Mouse (Mus musculus) intestine, postnatal 0 days (tissue): ENCODE measurements around the gene Gm11756. TPM values are rescaled to one million over a fixed set of nuclear protein-coding genes. Genes with fewer than 3 reads are reported as not detected.
"Not testable (repeated sequence)": the region's sequence is repeated elsewhere in the genome, so short reads cannot be mapped to it uniquely, and the experiment has no call there.

Experiments
- ATAC-seq: fragments of 200-750 bp; cut with Nextera tagmentation; 2 replicates; pipeline ENCODE4 v1.8.0; 2017; ENCODE audit warnings: mild to moderate bottlenecking, moderate TSS enrichment, moderate library complexity
- H3K27ac ChIP-seq: fragments of 300-500 bp; sonication (generic); 2 replicates; pipeline ENCODE4 v1.5.1; 2014; ENCODE audit warnings: mild to moderate bottlenecking, low read depth, low read length, moderate library complexity
- H3K27me3 ChIP-seq: fragments of 300-500 bp; sonication (generic); replicated peaks from 2 replicates; pipeline ENCODE4 v1.6.1; 2014; ENCODE audit warnings: low read length, mixed read lengths; ENCODE audit not compliant: control insufficient read depth, insufficient read depth
- H3K36me3 ChIP-seq: fragments of 300-500 bp; sonication (generic); 2 replicates; pipeline ENCODE4 v1.6.1; 2014; ENCODE audit warnings: mild to moderate bottlenecking, moderate library complexity; ENCODE audit not compliant: control insufficient read depth, insufficient read depth
- H3K4me1 ChIP-seq: fragments of 300-500 bp; sonication (generic); replicated peaks from 2 replicates; pipeline ENCODE4 v1.6.1; 2014; ENCODE audit warnings: antibody characterized with exemption, low read length, mixed read lengths; ENCODE audit not compliant: control insufficient read depth, insufficient read depth
- H3K4me2 ChIP-seq: fragments of 300-500 bp; sonication (generic); replicated peaks from 2 replicates; pipeline ENCODE4 v1.6.1; 2014; ENCODE audit warnings: low read depth, mild to moderate bottlenecking, moderate library complexity
- H3K4me3 ChIP-seq: fragments of 300-500 bp; sonication (generic); 2 replicates; pipeline ENCODE4 v1.5.1; 2014; ENCODE audit warnings: low read depth, low read length
- H3K9ac ChIP-seq: fragments of 300-500 bp; sonication (generic); 2 replicates; pipeline ENCODE4 v1.6.1; 2014; ENCODE audit warnings: mild to moderate bottlenecking, low read depth, low read length
- H3K9me3 ChIP-seq: fragments of 300-500 bp; sonication (generic); 2 replicates; pipeline ENCODE4 v1.6.1; 2016; ENCODE audit warnings: mixed run types; ENCODE audit not compliant: control insufficient read depth
- CTCF ChIP-seq: sonication (generic); IDR thresholded peaks from 2 replicates; pipeline ENCODE4 v1.5.1; 2016; ENCODE audit warnings: low read depth, mild to moderate bottlenecking, control low read depth, antibody characterized with exemption, moderate library complexity
- WGBS: fragments of 180-500 bp; shearing (Covaris S2); extraction: QIAGEN DNeasy Blood & Tissue Kit; methylation state at CpG from one replicate; pipeline ENCODE4 v1.1.7; 2014; 5-methylcytosine and 5-hydroxymethylcytosine counted together
- polyA plus RNA-seq: library from polyadenylated mRNA; unstranded; fragments of >200 nt; fragmentation: Nextera tagmentation; extraction: Ambion mirVana; gene quantifications from 2 replicates; pipeline ENCODE4 v1.2.1, GENCODE M21; 2015

Gene Gm11756
- not detected in 2 replicates for polyA plus RNA-seq

GRCm38 (mm10) chr4:73920660-73921059, at the start of gene Gm11756:
Gm11756 (minus strand) TSS chr4:73920760.
- H3K4me3 ChIP-seq, H3K27ac ChIP-seq, H3K36me3 ChIP-seq, H3K27me3 ChIP-seq, H3K4me2 ChIP-seq, H3K9ac ChIP-seq, H3K9me3 ChIP-seq, H3K4me1 ChIP-seq, ATAC-seq: not testable (repeated sequence)
- WGBS, result 87% methylated on average over 6 of the region's 6 CpGs

GRCm38 (mm10) chr4:73950375-73950896, 29.9 kb upstream of the Gm11756 start, which contains the start of gene 2310002L09Rik:
2310002L09Rik (minus strand) TSS chr4:73950846.
- Histone ChIP-seq H3K4me1 (no peaks in the 10 kb centered on the region), H3K9me3 (no peaks in the 10 kb centered on the region), H3K27ac (no peak within 1 kb of the TSS), H3K4me2 (no peak within 1 kb of the TSS), H3K36me3 (no peaks in the 10 kb centered on the region), H3K27me3 (no peaks in the 10 kb centered on the region), H3K9ac (no peak within 1 kb of the TSS), H3K4me3 (no peak within 1 kb of the TSS)
- 79% methylated on average over 8 of the region's 8 CpGs for WGBS
- no peak for TF ChIP-seq CTCF
- ATAC-seq, result no peak

GRCm38 (mm10) chr4:73905853-73906252, 14.7 kb downstream of the Gm11756 start, which contains the start of gene Gm13871:
Gm13871 (minus strand) TSS chr4:73905953.
- H3K4me1 ChIP-seq, H3K27ac ChIP-seq, H3K9ac ChIP-seq, ATAC-seq, H3K36me3 ChIP-seq, H3K27me3 ChIP-seq, H3K9me3 ChIP-seq, H3K4me2 ChIP-seq, H3K4me3 ChIP-seq: not testable (repeated sequence)
- no CpG with 5 or more reads among the region's 4 CpGs for WGBS

- H3K27me3 ChIP-seq, H3K36me3 ChIP-seq, H3K9me3 ChIP-seq, H3K4me1 ChIP-seq, H3K9ac ChIP-seq, ATAC-seq, H3K4me3 ChIP-seq, H3K4me2 ChIP-seq, H3K27ac ChIP-seq: not testable (repeated sequence)
- WGBS, result no CpG with 5 or more reads among the region's 4 CpGs
Observed at GRCm38 (mm10) chr4:73891012-73891411, 29.5 kb downstream of the Gm11756 start, which contains the start of gene Gm11757. Gm11757 (minus strand) TSS chr4:73891112.

GRCm38 (mm10) chr4:73876166-73876565, 44.4 kb downstream of the Gm11756 start, which contains the start of gene Gm11758:
Gm11758 (minus strand) TSS chr4:73876266.
- H3K4me1 ChIP-seq, H3K9ac ChIP-seq, H3K27ac ChIP-seq, H3K36me3 ChIP-seq, H3K9me3 ChIP-seq, ATAC-seq, H3K27me3 ChIP-seq, H3K4me2 ChIP-seq, H3K4me3 ChIP-seq: not testable (repeated sequence)
- no CpG with 5 or more reads among the region's 4 CpGs for WGBS

Other genes starting within 250 kb of the Gm11756 start
- gene Gm428, start 237.2 kb downstream of the Gm11756 start, polyA plus RNA-seq, result not detected in 2 replicates
- gene Rasef, start 129.8 kb downstream of the Gm11756 start, polyA plus RNA-seq, result 2.4 and 2.8 TPM in 2 replicates
- not detected in 2 replicates for gene Gm11758, start 44.5 kb downstream of the Gm11756 start, polyA plus RNA-seq
- not detected in 2 replicates for gene Gm11757, start 29.6 kb downstream of the Gm11756 start, polyA plus RNA-seq
- not detected in 2 replicates for gene Gm13871, start 14.8 kb downstream of the Gm11756 start, polyA plus RNA-seq
- gene 2310002L09Rik, start 30.1 kb upstream of the Gm11756 start, polyA plus RNA-seq, result not detected in 2 replicates
- 0.53 and 0.54 TPM in 2 replicates for gene Frmd3, start 92.7 kb upstream of the Gm11756 start, polyA plus RNA-seq